Mouse (Mus musculus) cerebellum, postnatal 25 days (tissue): Measurements from ENCODE around the gene Lrrn1.

Source experiments
- DNase-seq, 2 experiments: peaks; one replicate each; pipeline ENCODE4 v3.0.0; 2021; ENCODE audit warnings: mixed read lengths in 2 of 2

Gene Lrrn1

DNA sequence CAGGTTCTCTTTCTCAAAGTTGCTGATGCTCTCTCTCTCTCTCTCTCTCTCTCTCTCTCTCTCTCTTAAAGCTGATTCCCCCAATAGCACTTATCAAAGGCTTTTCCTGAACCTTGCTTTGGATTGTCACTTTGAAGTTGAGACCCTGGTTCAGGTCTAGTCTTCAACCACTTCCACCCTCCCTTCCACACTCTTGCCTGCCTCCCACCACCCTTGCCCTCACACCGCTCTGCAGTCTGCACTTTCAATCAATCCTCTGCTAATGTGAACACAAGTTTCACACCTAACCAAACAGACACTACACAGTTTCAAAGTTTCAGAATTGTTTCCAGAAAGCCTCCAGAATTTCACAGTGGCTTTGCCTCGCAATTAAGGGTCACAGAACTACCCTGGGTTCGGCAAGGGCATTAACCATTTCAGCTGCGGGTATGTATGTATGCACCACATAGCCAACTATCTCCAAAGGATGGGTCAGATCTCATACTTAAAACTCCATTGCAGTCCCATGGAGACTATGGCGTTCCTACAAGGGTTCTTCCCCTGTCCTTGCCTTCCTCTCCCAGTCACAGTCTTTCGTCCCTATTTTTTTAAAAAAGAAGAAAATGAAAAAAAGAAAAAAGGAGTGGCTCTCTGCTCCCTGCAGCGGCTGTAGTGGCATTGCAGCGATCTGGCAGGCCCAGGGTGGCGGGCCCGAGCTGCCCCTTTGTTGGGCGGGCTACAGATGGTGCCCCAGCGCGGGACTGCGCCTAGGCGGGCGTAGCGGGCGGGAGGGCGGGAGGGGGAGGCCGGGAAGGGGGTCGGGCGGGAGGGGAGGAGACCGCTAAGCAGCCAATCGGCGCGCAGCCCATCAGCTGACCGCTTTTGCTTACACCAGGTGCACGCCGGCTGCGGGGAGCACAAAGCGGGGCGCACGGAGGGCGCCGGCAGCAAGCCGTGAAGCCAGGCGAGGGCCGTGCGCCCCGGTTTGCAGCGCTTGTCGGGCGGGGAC, at the start of gene Lrrn1:
TSS of gene Lrrn1 (plus strand) at position 892 of the 988 bp plus-strand sequence.
- DNase-seq = peak; percentile 90 to 94

GRCm38 (mm10) chr6:107494491-107494890, 35.1 kb upstream of the Lrrn1 start:
- DNase-seq = no peak

GRCm38 (mm10) chr6:107495830-107496229, 33.7 kb upstream of the Lrrn1 start:
- DNase-seq = no peak

GRCm38 (mm10) chr6:107513716-107514115, 15.9 kb upstream of the Lrrn1 start:
- DNase-seq = no peak

DNA sequence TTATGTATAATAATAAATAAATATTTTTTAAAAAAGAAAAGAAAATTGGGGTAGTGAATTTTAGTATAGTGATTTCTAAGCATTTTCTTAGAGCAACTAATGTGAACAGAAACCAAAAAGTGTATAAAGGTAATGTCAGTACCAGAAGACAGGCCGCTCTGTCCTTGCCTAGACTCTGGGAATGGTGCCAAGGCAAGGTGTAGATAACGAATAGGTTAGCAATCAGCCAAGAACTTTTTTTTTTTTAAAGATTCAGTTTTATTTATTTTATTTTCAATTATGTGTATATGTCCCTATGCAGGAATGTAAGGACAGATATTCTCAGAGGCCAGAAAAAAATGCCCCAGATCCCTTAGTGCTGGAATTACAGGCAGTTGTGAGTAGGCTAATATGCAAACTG, 5.6 kb upstream of the Lrrn1 start:
- DNase-seq = no peak

- DNase-seq = peak; percentile 78 to 80
These were observed 403 bp downstream of the Lrrn1 start for GRCm38 (mm10) chr6:107529911-107530431.

GRCm38 (mm10) chr6:107530621-107531285, 1.2 kb downstream of the Lrrn1 start:
- peak; percentile 60 to 61 for DNase-seq

DNA sequence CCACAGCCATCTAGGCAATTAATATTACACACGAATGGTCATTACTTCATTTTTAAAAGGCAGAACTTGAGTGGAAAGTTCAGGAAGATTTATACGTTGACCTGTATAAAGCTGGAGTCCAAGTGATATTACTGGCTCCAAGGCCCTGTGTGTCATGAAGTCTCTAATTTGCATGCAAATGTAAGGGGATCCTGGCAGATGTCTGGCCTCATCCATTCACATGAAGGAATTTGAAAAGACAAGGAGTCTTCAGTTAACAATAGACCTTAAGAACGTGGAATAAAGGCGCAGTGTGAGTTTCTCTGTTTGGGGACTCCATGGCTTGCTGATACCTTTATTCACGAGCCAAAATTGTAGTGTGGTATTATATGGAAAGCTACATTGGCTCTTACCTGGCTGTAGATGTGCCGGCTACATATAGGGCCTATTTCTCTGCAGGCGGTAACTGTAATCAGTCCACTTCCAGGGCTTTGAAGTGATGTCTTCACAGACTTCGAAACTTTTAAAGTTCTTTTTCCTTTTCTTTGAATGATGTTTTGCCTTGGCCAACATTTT, 2.0 kb downstream of the Lrrn1 start:
- no peak for DNase-seq

DNA sequence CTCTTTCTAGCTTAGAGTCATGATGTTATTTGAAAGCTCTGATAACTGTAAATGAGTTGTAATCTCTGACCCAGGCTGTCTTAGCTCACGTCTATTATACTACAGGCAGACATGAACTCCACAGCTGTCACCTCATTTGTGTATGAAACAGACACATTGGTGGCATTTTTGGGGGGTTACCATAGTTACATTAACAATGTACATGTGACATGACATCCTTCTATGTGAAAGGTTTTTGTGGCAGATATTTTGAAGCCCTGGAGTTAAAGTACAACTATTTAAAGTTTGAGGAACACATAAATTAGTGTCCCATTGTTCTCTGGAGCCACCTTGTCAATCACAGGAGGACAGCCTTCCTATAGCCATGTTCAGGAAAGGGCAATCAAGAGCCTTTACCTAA, 5.0 kb downstream of the Lrrn1 start:
- DNase-seq = no peak

- no peak for DNase-seq
These were observed 7.1 kb downstream of the Lrrn1 start for GRCm38 (mm10) chr6:107536631-107537030.

DNA sequence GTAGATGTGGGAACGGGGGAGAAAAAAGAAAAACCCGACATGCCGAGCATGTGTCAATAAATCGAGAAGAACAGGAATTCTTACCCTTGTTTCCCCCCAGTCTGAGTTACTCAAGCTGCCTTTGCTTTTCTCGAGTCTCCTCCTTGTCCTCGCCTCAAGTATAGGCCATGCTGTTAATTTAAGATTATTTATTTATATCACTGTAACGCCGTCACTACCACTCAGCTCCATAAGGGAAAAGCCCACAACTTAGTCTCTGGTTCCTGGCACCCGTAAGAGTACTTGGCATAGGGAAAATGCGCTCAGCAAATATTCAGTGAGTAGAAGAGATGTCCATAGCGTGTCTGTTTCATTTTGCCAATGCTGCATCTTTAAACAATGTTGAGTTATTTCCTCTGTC, 11.7 kb downstream of the Lrrn1 start:
- no peak for DNase-seq

- peak; percentile 45 to 62 for DNase-seq
These were observed 12.3 kb downstream of the Lrrn1 start for GRCm38 (mm10) chr6:107541918-107542317.

- no peak for DNase-seq
These were observed 16.7 kb downstream of the Lrrn1 start for GRCm38 (mm10) chr6:107546272-107546671.

GRCm38 (mm10) chr6:107552511-107552910, 22.9 kb downstream of the Lrrn1 start:
- peak in 1 of 2 experiments; percentile 1 for DNase-seq

GRCm38 (mm10) chr6:107555364-107555763, 25.8 kb downstream of the Lrrn1 start:
- DNase-seq = no peak

GRCm38 (mm10) chr6:107556996-107557395, 27.4 kb downstream of the Lrrn1 start:
- DNase-seq = peak; percentile 79 to 85

DNA sequence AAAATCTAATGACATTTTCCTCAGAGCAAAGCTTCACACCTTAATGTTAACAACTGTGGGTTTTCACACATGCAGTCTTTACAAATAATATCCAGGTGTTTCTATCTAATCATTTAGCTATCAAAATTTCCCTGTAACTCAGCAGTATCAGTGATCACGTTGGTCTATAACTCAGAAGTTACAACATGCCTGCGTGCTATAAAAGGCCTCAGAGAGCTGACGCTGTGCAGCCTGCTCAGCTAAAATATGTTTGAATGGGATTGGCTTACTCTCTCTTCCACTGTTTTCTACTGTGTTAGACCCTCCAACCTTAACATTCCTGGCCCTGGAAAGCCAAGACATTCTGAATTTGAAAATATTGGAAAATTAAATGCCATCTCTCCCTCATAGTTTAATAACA, 28.2 kb downstream of the Lrrn1 start:
- DNase-seq = no peak

DNA sequence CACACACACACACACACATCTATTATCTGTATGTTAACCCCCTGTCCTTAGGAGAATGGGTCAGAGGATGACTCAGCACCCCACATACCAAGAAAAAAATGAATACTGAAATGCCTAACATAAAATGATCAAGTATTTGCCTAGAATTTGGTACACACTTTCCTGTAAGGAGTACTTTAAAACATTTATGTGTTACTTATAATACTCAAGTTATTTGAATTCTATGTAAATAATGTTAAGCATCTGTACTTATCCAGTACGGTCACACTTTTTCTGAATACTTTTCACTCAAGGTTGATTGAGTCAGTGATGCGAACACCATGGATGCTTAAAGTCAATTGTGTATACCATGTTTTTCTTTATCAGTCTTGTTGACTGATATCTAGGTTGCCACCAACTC, 32.7 kb downstream of the Lrrn1 start:
- DNase-seq = no peak

DNA sequence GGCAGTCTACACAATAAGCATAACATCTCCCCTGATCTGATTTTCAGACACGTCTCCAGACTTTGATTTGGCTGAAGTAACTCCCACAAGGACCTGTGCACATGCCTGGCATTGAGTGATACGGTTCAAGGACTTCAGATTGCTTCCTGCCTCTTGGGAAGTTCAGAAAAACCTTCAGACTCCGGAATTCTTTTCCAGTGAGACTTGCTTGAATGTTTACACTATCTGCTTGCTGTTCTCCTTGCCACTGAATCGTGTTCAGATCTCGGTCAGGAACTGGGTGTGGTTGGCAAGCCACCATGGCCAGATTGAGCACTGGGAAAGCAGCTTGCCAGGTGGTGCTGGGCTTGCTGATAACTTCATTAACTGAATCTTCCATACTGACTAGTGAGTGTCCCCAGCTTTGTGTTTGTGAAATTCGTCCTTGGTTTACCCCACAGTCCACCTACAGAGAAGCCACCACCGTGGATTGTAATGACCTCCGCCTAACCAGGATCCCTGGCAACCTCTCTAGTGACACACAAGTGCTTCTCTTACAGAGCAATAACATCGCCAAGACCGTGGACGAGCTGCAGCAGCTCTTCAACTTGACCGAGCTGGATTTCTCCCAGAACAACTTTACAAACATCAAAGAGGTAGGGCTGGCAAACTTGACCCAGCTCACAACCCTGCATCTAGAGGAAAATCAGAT, 37.5 kb downstream of the Lrrn1 start:
- DNase-seq = peak; percentile 89 to 92

DNA sequence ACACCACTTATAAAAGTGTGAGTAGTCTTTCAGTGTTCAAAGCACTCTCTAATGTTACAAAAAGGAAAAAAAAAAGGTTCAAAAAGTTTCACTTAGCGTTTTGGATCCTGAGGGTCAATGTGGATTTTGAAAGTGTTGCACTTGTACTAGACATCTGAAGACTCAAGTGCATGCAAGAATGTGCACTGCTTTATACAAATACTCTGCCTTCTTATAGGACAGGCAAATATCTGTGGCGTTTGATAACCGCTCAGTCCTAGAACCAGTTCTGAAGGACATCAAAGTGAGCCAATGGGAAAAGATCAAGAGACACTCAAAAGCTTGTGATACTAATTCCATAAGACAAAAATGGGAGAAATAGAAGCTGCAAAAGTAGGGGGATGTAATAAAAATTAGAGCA, 45.0 kb downstream of the Lrrn1 start:
- no peak for DNase-seq

DNA sequence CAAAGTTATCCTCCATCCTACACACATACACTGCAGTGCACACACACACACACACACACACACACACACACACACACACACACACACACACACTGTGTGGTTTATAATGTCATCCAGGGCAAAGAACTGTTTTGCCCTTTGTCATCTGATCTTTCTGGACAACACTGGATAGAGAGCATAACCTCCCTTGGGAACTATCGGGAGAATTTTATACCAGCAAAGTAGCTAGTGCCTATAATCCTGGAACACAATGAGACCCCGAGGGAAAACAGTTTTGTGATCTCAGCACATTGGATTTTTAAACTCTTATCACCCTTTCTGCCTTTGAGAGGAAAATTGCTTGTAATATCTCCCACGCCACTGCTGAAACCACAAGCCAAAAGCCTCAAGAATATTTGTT, 45.8 kb downstream of the Lrrn1 start:
- DNase-seq = no peak

GRCm38 (mm10) chr6:107577309-107577708, 47.7 kb downstream of the Lrrn1 start:
- DNase-seq = no peak
